Mouse (Mus musculus): ENCODE results near the gene Ttc21a.

DNA sequence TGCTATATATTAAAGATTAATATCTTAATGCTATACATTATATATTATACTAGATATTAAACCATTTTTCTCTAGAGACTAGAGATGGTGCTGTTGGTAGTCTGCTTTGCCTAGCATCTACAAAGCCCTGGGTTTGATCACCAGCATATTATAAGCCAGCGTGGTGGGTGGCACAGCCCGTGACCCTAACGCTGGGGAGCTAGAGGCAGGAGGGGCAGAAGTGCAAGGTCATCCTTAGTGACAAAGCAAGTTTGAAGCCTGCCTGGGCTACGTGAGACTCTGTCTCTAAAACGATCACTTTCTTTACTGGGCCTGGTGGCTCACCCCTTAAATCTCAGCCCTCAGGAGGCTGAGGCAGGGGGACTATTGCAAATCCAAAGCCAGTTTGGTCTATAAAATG lies 65.5 kb downstream of the Ttc21a start:
- TF ChIP-seq CTCF (conservative IDR thresholded peaks at IDR 0.05; ENCODE audit: insufficient read depth, insufficient read length, low read depth, low read length) (no peak), POLR2A (IDR thresholded peaks at IDR 0.05; ENCODE audit: low read depth, low read length) (no peak)

Measured in kidney, adult 2 months (tissue).